Mouse (Mus musculus) embryonic fibroblast, embryonic 13.5 days (primary cell): ENCODE measurements around the gene Zfp937. TPM values are rescaled to one million over a fixed set of nuclear protein-coding genes. Genes with fewer than 3 reads are reported as not detected.
"Not testable (repeated sequence)": the region's sequence is repeated elsewhere in the genome, so short reads cannot be mapped to it uniquely, and the experiment has no call there.

Experiments used
- H3K27ac ChIP-seq: 2 replicates; pipeline ENCODE4 v1.5.1; 2012; ENCODE audit warnings: low read length, control low read depth, inconsistent platforms; ENCODE audit not compliant: insufficient read depth
- H3K4me1 ChIP-seq: 2 replicates; pipeline ENCODE4 v1.6.1; 2011; ENCODE audit warnings: low read length; ENCODE audit not compliant: control insufficient read depth, insufficient read depth
- H3K4me3 ChIP-seq: 2 replicates; pipeline ENCODE4 v1.5.1; 2011; ENCODE audit warnings: mild to moderate bottlenecking, control low read depth, low read length; ENCODE audit not compliant: insufficient read depth
- CTCF ChIP-seq: IDR thresholded peaks from 2 replicates; pipeline ENCODE4 v1.5.1; 2011; ENCODE audit warnings: mild to moderate bottlenecking, control low read depth, low read length, moderate library complexity, borderline replicate concordance; ENCODE audit not compliant: insufficient read depth
- POLR2A ChIP-seq: IDR thresholded peaks from 2 replicates; pipeline ENCODE4 v1.6.1; 2011; ENCODE audit warnings: low read depth, mild to moderate bottlenecking, control low read depth, low read length, moderate library complexity
- polyA plus RNA-seq: library from polyadenylated mRNA; stranded (reverse); fragments of >200 nt; gene quantifications from 2 replicates; pipeline ENCODE4 v1.2.4, GENCODE M21; 2011; ENCODE audit warnings: low read depth; ENCODE audit not compliant: missing spikeins, insufficient read length

Gene Zfp937
- 5.9 and 9.6 TPM in 2 replicates for polyA plus RNA-seq

GRCm38 (mm10) chr2:150217600-150218362 is at the start of gene Zfp937:
Gene Zfp937, plus strand, starts transcription at chr2:150218073.
- Histone ChIP-seq H3K4me3 (peak within 1 kb of the TSS; percentile 56), H3K27ac (0 out of 2 replicates have a peak within 1 kb of the TSS, but pooled peaks have one; percentile 8)
- peak; percentile 65 for TF ChIP-seq POLR2A
- not testable (repeated sequence) for H3K4me1 ChIP-seq

DNA sequence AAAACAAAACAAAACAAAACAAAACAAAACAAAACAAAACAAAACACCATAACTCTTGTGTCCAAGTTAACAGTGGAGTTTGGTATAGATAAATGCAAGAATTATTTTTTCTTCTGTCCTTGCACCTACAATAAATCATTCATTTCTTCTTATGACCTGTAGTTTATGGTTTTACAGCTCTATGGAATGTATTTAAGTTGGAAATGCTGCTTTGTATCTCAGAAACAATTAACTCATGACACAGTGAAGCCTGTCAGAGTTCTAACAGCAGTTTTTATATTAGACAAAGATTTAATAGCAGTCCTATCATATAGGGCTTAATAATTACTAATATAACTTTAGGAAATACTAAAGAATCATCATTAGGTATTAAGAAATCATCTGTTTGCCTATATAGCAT is 44.0 kb upstream of the Zfp937 start:
- no peak overlapping the region for H3K4me3 ChIP-seq
- no peaks in the 10 kb centered on the region for H3K4me1 ChIP-seq
- TF ChIP-seq CTCF, result no peak
- TF ChIP-seq POLR2A, result no peak
- H3K27ac ChIP-seq, result no peak overlapping the region

DNA sequence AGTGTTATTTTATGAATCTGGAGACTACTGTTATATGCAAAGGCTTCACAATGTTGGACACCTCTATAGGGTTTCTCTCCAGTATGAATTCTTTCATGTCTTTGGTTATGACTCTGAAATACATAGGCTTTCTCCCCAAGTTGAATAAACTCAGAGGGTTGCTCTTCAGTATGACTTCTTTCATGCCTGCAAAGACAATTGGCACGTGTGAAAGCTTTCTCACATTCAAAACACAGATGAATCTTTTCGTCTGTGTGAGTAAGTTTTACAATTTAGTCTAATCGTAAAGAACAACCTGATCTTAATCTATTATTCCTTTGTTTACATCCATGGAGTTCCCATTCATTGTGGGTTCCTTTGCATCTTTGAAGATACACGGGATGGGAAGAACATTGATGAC is 38.3 kb upstream of the Zfp937 start, which contains the start of gene Gm10770:
TSS of gene Gm10770 (minus strand) at position 101 of the 400 bp plus-strand sequence.
- not testable (repeated sequence) for H3K27ac ChIP-seq, H3K4me1 ChIP-seq, H3K4me3 ChIP-seq

DNA sequence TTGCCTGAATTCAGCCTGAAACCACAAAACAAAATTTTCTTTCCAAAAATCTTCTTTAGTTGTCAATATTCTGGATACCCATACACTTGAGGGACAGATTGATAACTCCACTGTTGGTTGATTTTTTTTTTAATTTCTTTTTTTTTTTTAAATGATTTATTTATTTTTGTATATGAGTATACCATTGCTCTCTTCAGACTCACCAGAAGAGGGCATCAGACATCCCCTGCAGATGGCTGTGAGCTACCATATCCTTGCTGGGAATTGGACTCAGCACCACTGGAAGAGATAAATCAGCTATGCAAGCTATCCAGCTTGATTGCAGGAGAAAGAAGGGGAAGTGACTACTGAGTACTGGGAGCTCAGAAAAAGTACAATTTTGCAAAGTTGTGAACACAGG is 36.8 kb upstream of the Zfp937 start:
- H3K4me1 ChIP-seq, H3K4me3 ChIP-seq, H3K27ac ChIP-seq: not testable (repeated sequence)

GRCm38 (mm10) chr2:150181570-150181999 is 36.3 kb upstream of the Zfp937 start, which contains the start of gene Gm14139:
Gene Gm14139, plus strand, starts transcription at chr2:150181755.
- not testable (repeated sequence) for H3K4me1 ChIP-seq, H3K27ac ChIP-seq, H3K4me3 ChIP-seq

- H3K4me1 ChIP-seq, result not testable (repeated sequence)
- H3K27ac ChIP-seq, result 0 out of 2 replicates have a peak overlapping the region, but pooled peaks have one; percentile 8
Measured at GRCm38 (mm10) chr2:150218363-150218725, 471 bp downstream of the Zfp937 start.

GRCm38 (mm10) chr2:150223263-150223662 is 5.4 kb downstream of the Zfp937 start:
- not testable (repeated sequence) for H3K4me1 ChIP-seq, H3K27ac ChIP-seq, H3K4me3 ChIP-seq

More at GRCm38 (mm10) chr2:150218363-150218725, 471 bp downstream of the Zfp937 start:
- peak overlapping the region; percentile 56 for H3K4me3 ChIP-seq

DNA sequence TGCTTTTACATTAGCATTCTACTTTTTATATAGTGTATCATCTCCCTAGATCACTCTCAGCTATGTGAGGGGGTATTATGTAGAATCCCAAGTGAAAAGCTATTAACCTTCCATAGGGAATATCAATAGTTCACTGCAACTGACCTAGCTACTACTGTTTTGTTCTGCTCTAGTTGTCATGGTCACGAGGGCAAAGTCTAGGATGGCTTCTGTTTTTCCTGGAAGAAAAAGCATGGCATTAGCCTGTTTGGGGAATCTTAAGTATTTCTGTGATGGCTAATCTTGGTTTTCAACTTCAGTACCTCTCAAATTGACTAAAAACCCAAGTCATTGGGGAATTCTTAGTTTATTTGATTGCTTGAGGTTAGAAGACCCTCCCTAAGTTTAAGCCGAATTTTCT is 25.3 kb downstream of the Zfp937 start:
- Histone ChIP-seq H3K27ac (no peak overlapping the region), H3K4me1 (no peaks in the 10 kb centered on the region), H3K4me3 (no peak overlapping the region)
- TF ChIP-seq POLR2A (no peak), CTCF (no peak)

DNA sequence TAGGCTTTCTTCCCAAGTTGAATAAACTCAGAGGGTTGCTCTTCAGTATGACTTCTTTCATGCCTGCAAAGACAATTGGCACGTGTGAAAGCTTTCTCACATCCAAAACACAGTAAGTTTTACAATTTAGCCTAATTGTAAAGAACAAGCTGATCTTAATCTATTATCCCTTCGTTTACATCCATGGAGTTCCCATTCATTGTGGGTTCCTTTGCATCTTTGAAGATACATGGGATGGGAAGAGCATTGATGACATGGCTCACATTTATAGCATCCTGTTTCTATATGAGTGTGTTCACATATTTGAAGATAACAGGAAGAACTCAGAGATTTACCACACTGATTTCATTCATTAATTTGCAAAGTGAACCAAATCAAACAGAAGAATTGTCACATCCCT is 37.6 kb downstream of the Zfp937 start, which contains the start of gene Gm21994:
TSS of gene Gm21994 (minus strand) at position 101 of the 400 bp plus-strand sequence.
- not testable (repeated sequence) for H3K27ac ChIP-seq, H3K4me3 ChIP-seq, H3K4me1 ChIP-seq

- not testable (repeated sequence) for H3K27ac ChIP-seq, H3K4me1 ChIP-seq, H3K4me3 ChIP-seq
Measured at GRCm38 (mm10) chr2:150256861-150257260, 39.0 kb downstream of the Zfp937 start.

DNA sequence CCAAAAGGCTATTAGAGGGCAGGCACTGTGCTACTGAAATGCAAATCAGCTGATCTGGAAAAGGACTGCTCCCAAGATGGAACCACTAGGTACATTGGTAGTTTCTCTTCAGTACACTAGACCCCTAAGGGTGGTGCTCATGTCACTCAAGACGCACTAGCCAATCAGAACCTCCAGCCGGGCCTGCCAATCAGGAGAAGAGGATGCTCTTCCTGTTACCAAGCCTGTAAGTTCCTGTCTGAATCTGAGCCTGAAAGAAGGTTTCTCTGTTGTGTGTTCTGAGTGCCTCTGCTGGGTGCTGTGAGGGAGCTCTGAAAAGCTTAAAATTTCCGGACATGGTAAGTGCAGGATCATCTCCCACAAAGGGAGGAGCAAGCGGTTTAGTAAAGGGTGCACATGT is 39.4 kb downstream of the Zfp937 start, which contains the start of gene Gm14124:
TSS of gene Gm14124 (plus strand) at position 227 of the 400 bp plus-strand sequence.
- H3K4me1 ChIP-seq, result not testable (repeated sequence)

More for the DNA sequence above, 39.4 kb downstream of the Zfp937 start, which contains the start of gene Gm14124:
- H3K4me3 ChIP-seq, H3K27ac ChIP-seq: not testable (repeated sequence)

Other genes starting within 250 kb of the Zfp937 start
- gene Zfp120, start 81.4 kb upstream of the Zfp937 start, polyA plus RNA-seq, result 8.5 and 9.3 TPM in 2 replicates
- gene Gm10770, start 38.4 kb upstream of the Zfp937 start, polyA plus RNA-seq, result not detected in 2 replicates
- 0.38 TPM in 1 of 2 replicates, not detected in the other for gene Gm14139, start 36.3 kb upstream of the Zfp937 start, polyA plus RNA-seq
- gene Gm21994, start 37.5 kb downstream of the Zfp937 start, polyA plus RNA-seq, result 2.3 and 4.3 TPM in 2 replicates
- 0.30 TPM in 1 of 2 replicates, not detected in the other for gene Gm14124, start 39.4 kb downstream of the Zfp937 start, polyA plus RNA-seq
- 2.8 TPM in 1 of 2 replicates, not detected in the other for gene Gm10130, start 105.6 kb downstream of the Zfp937 start, polyA plus RNA-seq
- 4.9 and 5.9 TPM in 2 replicates for gene 3300002I08Rik, start 144.7 kb downstream of the Zfp937 start, polyA plus RNA-seq
- gene Zfp442, start 233.4 kb downstream of the Zfp937 start, polyA plus RNA-seq, result 10.5 and 11.0 TPM in 2 replicates